Mouse (Mus musculus) heart, postnatal 0 days (tissue): ENCODE data around the gene Umad1. TPM values are rescaled to one million over a fixed set of nuclear protein-coding genes. Genes with fewer than 3 reads are reported as not detected.

Experiments used
- ATAC-seq: fragments of 200-750 bp; cut with Nextera tagmentation; 2 replicates; pipeline ENCODE4 v1.8.0; 2017; ENCODE audit warnings: low read depth, moderate number of reproducible peaks, moderate library complexity; ENCODE audit not compliant: insufficient read depth
- DNase-seq: peaks from one replicate; pipeline ENCODE4 v3.0.0-alpha.2; 2016; ENCODE audit warnings: low spot score
- H3K27ac ChIP-seq: fragments of 300-500 bp; sonication (generic); 2 replicates; pipeline ENCODE4 v1.5.1; 2014; ENCODE audit warnings: low read depth, mild to moderate bottlenecking
- H3K27me3 ChIP-seq: fragments of 300-500 bp; sonication (generic); 2 replicates; pipeline ENCODE4 v1.6.1; 2014; ENCODE audit warnings: low read length, mixed read lengths; ENCODE audit not compliant: control insufficient read depth, insufficient read depth
- H3K36me3 ChIP-seq: fragments of 300-500 bp; sonication (generic); replicated peaks from 2 replicates; pipeline ENCODE4 v1.6.1; 2014; ENCODE audit warnings: low read length, mixed read lengths; ENCODE audit not compliant: control insufficient read depth, insufficient read depth
- H3K4me1 ChIP-seq: fragments of 300-500 bp; sonication (generic); 2 replicates; pipeline ENCODE4 v1.6.1; 2014; ENCODE audit warnings: antibody characterized with exemption; ENCODE audit not compliant: control insufficient read depth, insufficient read depth
- H3K4me2 ChIP-seq: fragments of 300-500 bp; sonication (generic); 2 replicates; pipeline ENCODE4 v1.6.1; 2014; ENCODE audit warnings: low read depth, mild to moderate bottlenecking, low read length, moderate library complexity
- H3K4me3 ChIP-seq: fragments of 300-500 bp; sonication (generic); 2 replicates; pipeline ENCODE4 v1.5.1; 2014; ENCODE audit warnings: low read depth, low read length
- H3K9ac ChIP-seq: fragments of 300-500 bp; sonication (generic); replicated peaks from 2 replicates; pipeline ENCODE4 v1.6.1; 2014; ENCODE audit warnings: low read depth, low read length, mixed read lengths
- H3K9me3 ChIP-seq: fragments of 300-500 bp; sonication (generic); replicated peaks from 2 replicates; pipeline ENCODE4 v1.6.1; 2016; ENCODE audit warnings: low read length; ENCODE audit not compliant: control insufficient read depth
- CTCF ChIP-seq: IDR thresholded peaks from 2 replicates; pipeline ENCODE4 v1.5.1; 2016; ENCODE audit warnings: antibody characterized with exemption, control low read depth, low read depth
- EP300 ChIP-seq: IDR thresholded peaks from 2 replicates; pipeline ENCODE4 v1.6.1; 2016; ENCODE audit warnings: antibody characterized with exemption, low read depth
- WGBS: fragments of 180-500 bp; shearing (Covaris S2); extraction: QIAGEN DNeasy Blood & Tissue Kit; methylation state at CpG from one replicate; pipeline ENCODE4 v1.1.7; 2014; 5-methylcytosine and 5-hydroxymethylcytosine counted together
- polyA plus RNA-seq: library from polyadenylated mRNA; unstranded; fragments of >200 nt; fragmentation: Nextera tagmentation; extraction: Ambion mirVana; gene quantifications from 2 replicates; pipeline ENCODE4 v1.2.1, GENCODE M21; 2015
- total RNA-seq: library from RNA; depleted of rRNA; stranded (reverse); fragments of >200 nt; gene quantifications from 2 replicates; pipeline ENCODE4 v1.2.3, GENCODE M21; 2014; ENCODE audit warnings: low replicate concordance

The Umad1 gene
- total and polyA plus RNA-seq, 2 experiments from 2014 or later = 7.8 to 18.2 TPM

- no peak overlapping the region for H3K4me2 ChIP-seq
- no peaks in the 10 kb centered on the region for H3K4me1 ChIP-seq
- H3K27me3 ChIP-seq = no peaks in the 10 kb centered on the region
- DNase-seq = peak; percentile 51
- H3K9me3 ChIP-seq = 0 out of 2 replicates have a peak, but pooled peaks cover 4% of the 10 kb centered on the region
- H3K4me3 ChIP-seq = no peak overlapping the region
- 0 out of 2 replicates have a peak overlapping the region, but pooled peaks have one; percentile 13 for H3K27ac ChIP-seq
- TF ChIP-seq EP300 = no peak
- no peak for TF ChIP-seq CTCF
- ATAC-seq = peak; percentile 71
- no peak overlapping the region for H3K9ac ChIP-seq
- no peaks in the 10 kb centered on the region for H3K36me3 ChIP-seq
- WGBS = 19% methylated on average over 5 of the region's 5 CpGs
Measured at GRCm38 (mm10) chr6:8446786-8447185, 187.7 kb downstream of the Umad1 start.

- TF ChIP-seq CTCF = no peak
- TF ChIP-seq EP300 = no peak
- H3K9me3 ChIP-seq = 0 out of 2 replicates have a peak, but pooled peaks cover 3% of the 10 kb centered on the region
- no peak overlapping the region for H3K4me2 ChIP-seq
- H3K27me3 ChIP-seq = no peaks in the 10 kb centered on the region
- ATAC-seq = no peak
- no peaks in the 10 kb centered on the region for H3K36me3 ChIP-seq
- no peak overlapping the region for H3K4me3 ChIP-seq
- 83% methylated on average over 5 of the region's 5 CpGs for WGBS
- DNase-seq = no peak
- no peak overlapping the region for H3K9ac ChIP-seq
- no peak overlapping the region for H3K27ac ChIP-seq
- H3K4me1 ChIP-seq = no peaks in the 10 kb centered on the region
Measured at GRCm38 (mm10) chr6:8455599-8455998, 196.5 kb downstream of the Umad1 start.

GRCm38 (mm10) chr6:8458596-8458995, 199.5 kb downstream of the Umad1 start:
- H3K27me3 ChIP-seq = no peaks in the 10 kb centered on the region
- ATAC-seq = no peak
- 77% methylated on average over 4 of the region's 4 CpGs for WGBS

GRCm38 (mm10) chr6:8462447-8462846, 203.4 kb downstream of the Umad1 start:
- no peak overlapping the region for H3K9ac ChIP-seq
- TF ChIP-seq EP300 (no peak), CTCF (no peak)
- no peaks in the 10 kb centered on the region for H3K27me3 ChIP-seq
- H3K4me1 ChIP-seq = no peaks in the 10 kb centered on the region
- no peaks in the 10 kb centered on the region for H3K36me3 ChIP-seq
- no peak overlapping the region for H3K4me3 ChIP-seq
- DNase-seq (no peak), ATAC-seq (no peak)
- no peak overlapping the region for H3K4me2 ChIP-seq
- H3K9me3 ChIP-seq = no peaks in the 10 kb centered on the region
- 88% methylated on average over 2 of the region's 2 CpGs for WGBS
- H3K27ac ChIP-seq = no peak overlapping the region

More at GRCm38 (mm10) chr6:8458596-8458995, 199.5 kb downstream of the Umad1 start:
- Histone ChIP-seq H3K4me2 (no peak overlapping the region), H3K4me3 (no peak overlapping the region), H3K9ac (no peak overlapping the region), H3K4me1 (no peaks in the 10 kb centered on the region), H3K9me3 (0 out of 2 replicates have a peak, but pooled peaks cover 3% of the 10 kb centered on the region), H3K36me3 (no peaks in the 10 kb centered on the region), H3K27ac (no peak overlapping the region)
- TF ChIP-seq CTCF = no peak
- TF ChIP-seq EP300 = no peak
- DNase-seq = no peak

- 92% methylated on average over 1 of the region's 1 CpGs for WGBS
- no peak for TF ChIP-seq CTCF
- no peak for TF ChIP-seq EP300
Measured at GRCm38 (mm10) chr6:8465388-8465787, 206.3 kb downstream of the Umad1 start.

GRCm38 (mm10) chr6:8465985-8466384, 206.9 kb downstream of the Umad1 start:
- 84% methylated on average over 5 of the region's 5 CpGs for WGBS
- no peak for DNase-seq
- no peak overlapping the region for H3K27ac ChIP-seq

More at GRCm38 (mm10) chr6:8465388-8465787, 206.3 kb downstream of the Umad1 start:
- ATAC-seq = no peak
- Histone ChIP-seq H3K27me3 (no peaks in the 10 kb centered on the region), H3K27ac (no peak overlapping the region), H3K9me3 (no peaks in the 10 kb centered on the region), H3K4me3 (no peak overlapping the region), H3K36me3 (no peaks in the 10 kb centered on the region), H3K9ac (no peak overlapping the region), H3K4me1 (no peaks in the 10 kb centered on the region), H3K4me2 (no peak overlapping the region)
- no peak for DNase-seq

More at GRCm38 (mm10) chr6:8465985-8466384, 206.9 kb downstream of the Umad1 start:
- Histone ChIP-seq H3K4me2 (no peak overlapping the region), H3K4me3 (no peak overlapping the region), H3K4me1 (no peaks in the 10 kb centered on the region), H3K27me3 (no peaks in the 10 kb centered on the region), H3K9me3 (no peaks in the 10 kb centered on the region), H3K9ac (no peak overlapping the region), H3K36me3 (no peaks in the 10 kb centered on the region)
- no peak for TF ChIP-seq EP300
- TF ChIP-seq CTCF = no peak
- ATAC-seq = no peak
